Mouse (Mus musculus) liver, embryonic 14 days (tissue): ENCODE results near the gene Lipa. TPM values are rescaled to one million over a fixed set of nuclear protein-coding genes. Genes with fewer than 3 reads are reported as not detected.

Experiments used
- polyA plus RNA-seq: library from polyadenylated mRNA; depleted of rRNA; stranded (reverse); fragments of >200 nt; gene quantifications from 2 replicates; pipeline ENCODE4 v1.2.3, GENCODE M21; 2012; rRNA removed

Lipa gene
- polyA plus RNA-seq, result 20.6 and 25.6 TPM in 2 replicates

DNA sequence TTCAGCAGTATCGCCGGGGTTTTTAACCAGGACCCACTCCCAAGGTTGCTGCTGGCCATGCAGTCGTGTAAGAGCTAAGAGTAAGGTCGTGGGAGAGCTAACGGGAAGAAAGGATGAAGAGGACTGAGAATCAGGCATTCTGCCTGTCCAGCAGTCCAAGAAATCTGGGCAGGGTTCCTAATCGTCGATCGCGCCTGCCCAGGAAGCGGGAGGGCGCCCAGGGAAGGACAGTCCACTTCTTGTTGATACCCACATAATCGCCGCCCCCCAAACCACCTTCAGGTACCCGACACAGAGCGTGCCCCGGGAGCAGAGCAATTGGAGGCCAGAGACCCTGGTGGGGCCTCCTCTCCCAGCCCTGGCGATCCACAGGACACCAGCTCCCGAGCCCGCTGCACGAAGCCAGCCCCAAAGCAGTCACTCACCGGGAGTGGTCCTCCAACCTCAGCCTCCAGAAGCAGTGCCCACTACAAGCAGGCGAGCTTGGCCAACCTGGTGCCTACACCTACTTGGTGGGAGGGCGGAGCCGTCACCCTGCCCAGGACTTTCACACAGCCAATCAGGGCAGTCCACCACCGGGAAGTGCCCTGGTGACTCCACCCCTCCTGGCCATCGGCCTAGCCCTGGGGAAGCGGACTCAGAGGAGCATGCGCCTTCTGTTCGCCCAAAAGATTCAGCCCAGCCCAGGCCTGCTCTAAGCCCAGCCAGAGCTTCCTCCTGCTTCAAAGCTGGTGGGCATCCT, at the start of gene Lipa:
TSS of gene Lipa (minus strand) at position 534 of the 742 bp plus-strand sequence.

DNA sequence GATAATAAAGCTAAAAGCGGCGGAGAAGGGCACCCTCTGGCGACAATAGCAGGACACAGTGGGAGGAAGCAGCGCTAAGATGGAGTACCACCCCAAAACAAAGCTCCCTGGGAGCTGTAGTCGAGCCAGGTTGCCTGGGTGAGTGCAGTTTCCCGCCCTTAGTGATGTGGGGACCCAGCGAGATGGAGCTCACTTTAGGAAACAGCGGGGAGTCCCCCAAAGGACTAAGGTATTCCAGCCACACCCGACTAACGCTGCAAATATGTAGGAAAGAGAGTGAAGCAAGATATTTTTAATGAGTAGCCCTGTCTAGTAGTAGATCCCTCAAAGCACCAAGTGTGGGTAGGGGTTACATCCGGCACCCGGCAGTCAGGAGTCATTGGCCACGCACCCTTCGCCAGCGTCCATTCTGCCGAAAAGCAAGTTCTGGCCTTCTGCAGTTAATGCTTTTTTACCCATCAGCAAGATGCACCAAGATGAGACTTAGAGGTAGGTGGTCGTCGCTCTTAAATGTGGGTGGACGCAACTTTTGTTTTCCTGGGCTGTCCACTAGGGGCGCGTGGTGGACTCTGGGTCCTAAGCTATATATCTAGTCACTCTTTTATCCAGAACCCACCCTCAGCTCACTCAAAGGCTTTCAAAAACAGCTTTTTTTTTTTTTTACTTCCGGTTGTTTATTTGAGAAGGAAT, 23.4 kb upstream of the Lipa start, which contains the start of gene Ifit2:
TSS of gene Ifit2 (plus strand) at position 161 of the 690 bp plus-strand sequence.

DNA sequence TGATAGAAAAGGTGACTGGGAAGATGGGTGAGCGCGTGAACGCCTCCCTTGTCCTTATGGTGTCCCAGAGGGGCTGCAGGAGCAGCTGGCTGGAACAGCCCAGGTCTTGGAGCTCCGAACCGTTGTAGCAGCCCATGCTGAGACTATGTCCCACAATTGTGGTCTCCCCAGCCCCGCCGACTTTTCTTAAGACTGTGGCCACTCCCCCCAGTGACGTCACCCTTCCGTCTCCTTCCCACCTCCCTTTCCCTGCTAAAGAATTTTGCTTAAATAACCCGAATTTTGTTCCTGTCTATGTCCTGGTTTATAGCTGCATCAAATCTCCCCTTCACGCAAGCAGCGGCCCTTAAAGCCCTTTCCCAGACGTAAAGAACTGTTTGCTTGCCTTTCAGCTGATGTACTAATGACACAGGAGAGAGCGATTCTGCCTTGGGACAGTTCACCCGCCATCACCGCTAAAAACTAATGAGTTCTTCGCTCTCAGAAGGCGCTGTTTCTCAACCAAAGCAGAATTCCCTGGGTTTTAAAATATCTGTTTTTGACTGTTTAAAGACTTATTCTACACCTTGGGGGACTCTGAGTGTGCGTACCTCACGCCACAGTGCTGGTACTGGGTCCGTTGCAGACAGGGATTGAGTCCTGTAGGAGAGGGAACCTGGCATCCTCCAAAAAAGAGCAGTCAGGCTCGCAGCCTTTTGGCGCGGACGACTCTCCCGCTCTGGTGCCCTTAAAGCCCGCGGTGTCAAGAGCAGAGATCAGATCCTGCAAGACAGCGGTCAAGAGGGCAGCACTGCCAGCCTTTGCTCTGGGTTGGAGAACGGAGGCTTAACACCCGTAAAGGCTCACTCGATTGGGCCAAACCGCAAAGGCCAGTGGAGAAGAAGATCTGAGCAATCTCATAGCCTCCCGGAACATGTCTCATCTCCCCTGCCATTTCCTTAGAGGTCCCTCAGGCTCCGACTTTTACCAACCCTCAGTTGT, 52.0 kb downstream of the Lipa start, which contains the start of gene Ch25h:
TSS of gene Ch25h (minus strand) at position 174 of the 981 bp plus-strand sequence.

Other genes starting within 250 kb of the Lipa start
- gene Fas, start 236.8 kb downstream of the Lipa start, polyA plus RNA-seq, result 1.1 and 1.3 TPM in 2 replicates
- 0.12 and 0.16 TPM in 2 replicates for gene Ch25h, start 52.3 kb downstream of the Lipa start, polyA plus RNA-seq
- gene Ifit2, start 23.2 kb upstream of the Lipa start, polyA plus RNA-seq, result 2.4 TPM in 2 replicates
- 1.7 and 2.1 TPM in 2 replicates for gene Ifit3, start 56.1 kb upstream of the Lipa start, polyA plus RNA-seq
- gene Ifit1bl1, start 74.5 kb upstream of the Lipa start, polyA plus RNA-seq, result 0.15 and 0.21 TPM in 2 replicates
- gene Ifit3b, start 80.5 kb upstream of the Lipa start, polyA plus RNA-seq, result 0.33 and 0.37 TPM in 2 replicates
- 0.02 and 0.03 TPM in 2 replicates for gene Ifit1bl2, start 113.3 kb upstream of the Lipa start, polyA plus RNA-seq
- gene Ifit1, start 113.4 kb upstream of the Lipa start, polyA plus RNA-seq, result 0.85 and 1.2 TPM in 2 replicates
- gene Slc16a12, start 219.8 kb upstream of the Lipa start, polyA plus RNA-seq, result 4.6 and 5.6 TPM in 2 replicates